Comparison of ENCODE assay signal across 8 mouse cellular contexts in genomic region chr2:32534733-32535471, GRCm38 (mm10). TPM values are rescaled to one million over a fixed set of nuclear protein-coding genes. Genes with fewer than 3 reads are reported as not detected.
A peak's percentile ranks its signal among the peaks of the same experiment; 100 is the strongest.
DNase-seq lines count a peak whose midpoint lies in the region; ATAC-seq and TF ChIP-seq lines count a peak whose summit lies in the region.

Gene Fam102a (plus strand): TSS chr2:32535332.

- WGBS in forebrain, embryonic 15.5 days = under 1% methylated on average over 67 of the region's 67 CpGs
- WGBS in lung, embryonic 14.5 days = under 1% methylated on average over 67 of the region's 67 CpGs
- WGBS in olfactory bulb, adult 2 months = under 1% methylated on average over 67 of the region's 67 CpGs
- WGBS in thymus, adult 2 months = under 1% methylated on average over 67 of the region's 67 CpGs

- no peak for TF ChIP-seq CTCF in layer of hippocampus, adult 2 months (conservative IDR thresholded peaks at IDR 0.05)
- TF ChIP-seq CTCF in lung, embryonic 14.5 days (IDR thresholded peaks at IDR 0.05; ENCODE audit: low read depth) = no peak
- no peak for TF ChIP-seq CTCF in olfactory bulb, adult 2 months (IDR thresholded peaks at IDR 0.05; ENCODE audit: insufficient read depth, low read depth, low read length)
- no peak; the same call in 1 of the 2 replicates for TF ChIP-seq CTCF in thymus, adult 2 months (IDR thresholded peaks at IDR 0.05; ENCODE audit: borderline replicate concordance, control insufficient read depth, extremely low read depth, insufficient read depth, low read length, poor library complexity)

- H3K9ac ChIP-seq in forebrain, embryonic 15.5 days (replicated peaks) = peak within 1 kb of the TSS; percentile 94
- H3K9ac ChIP-seq in lung, embryonic 14.5 days = peak within 1 kb of the TSS; percentile 89

- H3K27ac ChIP-seq in forebrain, embryonic 15.5 days (replicated peaks) = peak within 1 kb of the TSS; percentile 93
- H3K27ac ChIP-seq in layer of hippocampus, adult 2 months = peak within 1 kb of the TSS; percentile 93
- H3K27ac ChIP-seq in lung, embryonic 14.5 days (ENCODE audit: low read depth) = peak within 1 kb of the TSS; percentile 99
- H3K27ac ChIP-seq in olfactory bulb, adult 2 months (ENCODE audit: insufficient read depth, low read depth, low read length) = peak within 1 kb of the TSS; percentile 70
- H3K27ac ChIP-seq in thymus, adult 2 months (ENCODE audit: control insufficient read depth, insufficient read depth, low read length) = peak within 1 kb of the TSS; percentile 47

- peak; percentile 97 for ATAC-seq in forebrain, embryonic 15.5 days (replicated peaks)
- peak; percentile 94 for ATAC-seq in lung, embryonic 14.5 days (ENCODE audit: insufficient read depth)

- intact Hi-C loops in heart, postnatal 25 days (cut with DNase I) = no loop called here

- peak; percentile 95 for DNase-seq in ES-CJ7 (ENCODE audit: low read depth, low spot score)
- DNase-seq in cerebellum, adult 11 months = peak; percentile 99
- peak; percentile 98 for DNase-seq in heart, postnatal 25 days (ENCODE audit: low spot score)
- peak; percentile 99 for DNase-seq in layer of hippocampus, adult 2 months (ENCODE audit: low spot score in 2 of 2)
- peak; percentile 99 for DNase-seq in lung, embryonic 14.5 days
- DNase-seq in thymus, adult 2 months = peak; percentile 99

- peak within 1 kb of the TSS; percentile 100 for H3K4me3 ChIP-seq in forebrain, embryonic 15.5 days
- H3K4me3 ChIP-seq in layer of hippocampus, adult 2 months = peak within 1 kb of the TSS; percentile 98
- H3K4me3 ChIP-seq in lung, embryonic 14.5 days (ENCODE audit: low read depth, low read length) = peak within 1 kb of the TSS; percentile 91
- H3K4me3 ChIP-seq in olfactory bulb, adult 2 months (ENCODE audit: insufficient read depth, low read depth, low read length) = peak within 1 kb of the TSS; percentile 74
- peak within 1 kb of the TSS; percentile 80 for H3K4me3 ChIP-seq in thymus, adult 2 months (ENCODE audit: control insufficient read depth, insufficient read depth, low read length)

- no peaks in the 10 kb centered on the region for H3K36me3 ChIP-seq in forebrain, embryonic 15.5 days
- no peaks in the 10 kb centered on the region for H3K36me3 ChIP-seq in lung, embryonic 14.5 days (ENCODE audit: insufficient read depth)
- H3K36me3 ChIP-seq in thymus, adult 2 months (ENCODE audit: control insufficient read depth, insufficient read depth, low read length) = no peaks in the 10 kb centered on the region

- peak within 1 kb of the TSS; percentile 73 for H3K4me2 ChIP-seq in forebrain, embryonic 15.5 days (replicated peaks)
- H3K4me2 ChIP-seq in lung, embryonic 14.5 days = peak within 1 kb of the TSS; percentile 92

- no peaks in the 10 kb centered on the region for H3K9me3 ChIP-seq in forebrain, embryonic 15.5 days
- H3K9me3 ChIP-seq in lung, embryonic 14.5 days (ENCODE audit: low read depth, low read length) = no peaks in the 10 kb centered on the region

- peak; percentile 96 for TF ChIP-seq POLR2A in olfactory bulb, adult 2 months (IDR thresholded peaks at IDR 0.05; ENCODE audit: insufficient read depth, low read depth, low read length)
- TF ChIP-seq POLR2A in thymus, adult 2 months (IDR thresholded peaks at IDR 0.05; ENCODE audit: control insufficient read depth, extremely low read depth, insufficient read depth, low read length, poor library complexity) = peak; percentile 94

- H3K27me3 ChIP-seq in forebrain, embryonic 15.5 days = no peaks in the 10 kb centered on the region
- no peaks in the 10 kb centered on the region for H3K27me3 ChIP-seq in lung, embryonic 14.5 days (ENCODE audit: insufficient read depth, low read length)
- H3K27me3 ChIP-seq in thymus, adult 2 months (ENCODE audit: control insufficient read depth, insufficient read depth, low read length) = peaks cover 7% of the 10 kb centered on the region; the same call in 1 of the 2 replicates

- H3K4me1 ChIP-seq in forebrain, embryonic 15.5 days = peaks cover 53% of the 10 kb centered on the region
- H3K4me1 ChIP-seq in lung, embryonic 14.5 days (ENCODE audit: insufficient read depth) = peaks cover 28% of the 10 kb centered on the region
- H3K4me1 ChIP-seq in olfactory bulb, adult 2 months (ENCODE audit: control insufficient read depth, insufficient read depth, low read length) = peaks cover 26% of the 10 kb centered on the region
- H3K4me1 ChIP-seq in thymus, adult 2 months (replicated peaks; ENCODE audit: control insufficient read depth, insufficient read depth, low read length) = peaks cover 34% of the 10 kb centered on the region

RNA-seq across cellular contexts. Expression of gene Fam102a, which starts in this region (rescaled TPM):
- 5.7 and 6.1 TPM in 2 replicates for polyA plus RNA-seq in forebrain, embryonic 15.5 days (2015; fragmentation: Nextera tagmentation; extraction: Ambion mirVana)
- 1 to 10 TPM; 7.8 to 9.2 TPM for total RNA-seq in heart, postnatal 25 days (2021)
- 10 to 100 TPM; 77.1 TPM for total RNA-seq in layer of hippocampus, adult 2 months (2021)
- polyA plus RNA-seq in lung, embryonic 14.5 days (2014; fragmentation: Nextera tagmentation; extraction: Ambion mirVana) = 18.4 and 19.9 TPM in 2 replicates
- not detected in 2 replicates for polyA plus RNA-seq in olfactory bulb, adult 2 months (2012; ENCODE audit: insufficient read depth, insufficient read length, low replicate concordance, missing spikeins)
- polyA plus RNA-seq in thymus, adult 2 months (2012; rRNA removed) = 57.4 and 66.7 TPM in 2 replicates

Comparison
In these comparisons a context has a peak if more than half of its experiments do, and no peak if none do; other contexts are left out.
1. Peak in every context shown above with its lines: DNase-seq, ATAC-seq, H3K4me3 ChIP-seq and H3K27ac ChIP-seq.
2. RNA of gene Fam102a (total RNA-seq): 77.1 TPM in layer of hippocampus, adult 2 months; 7.8 to 9.2 TPM in heart, postnatal 25 days; every median in the first group is over 4 times any median in the second.
3. H3K27ac ChIP-seq: peak in every context shown above with its lines; median percentile 99 in lung, embryonic 14.5 days; 93 in forebrain, embryonic 15.5 days; 93 in layer of hippocampus, adult 2 months; 70 in olfactory bulb, adult 2 months; 47 in thymus, adult 2 months.